Mouse (Mus musculus) cerebellum, postnatal 14 days (tissue): ENCODE results near the gene Trim37.

Experiments
- DNase-seq, 2 experiments: peaks; one replicate each; pipeline ENCODE4 v3.0.0; 2021; ENCODE audit warnings: mixed read lengths in 2 of 2

The Trim37 gene

DNA sequence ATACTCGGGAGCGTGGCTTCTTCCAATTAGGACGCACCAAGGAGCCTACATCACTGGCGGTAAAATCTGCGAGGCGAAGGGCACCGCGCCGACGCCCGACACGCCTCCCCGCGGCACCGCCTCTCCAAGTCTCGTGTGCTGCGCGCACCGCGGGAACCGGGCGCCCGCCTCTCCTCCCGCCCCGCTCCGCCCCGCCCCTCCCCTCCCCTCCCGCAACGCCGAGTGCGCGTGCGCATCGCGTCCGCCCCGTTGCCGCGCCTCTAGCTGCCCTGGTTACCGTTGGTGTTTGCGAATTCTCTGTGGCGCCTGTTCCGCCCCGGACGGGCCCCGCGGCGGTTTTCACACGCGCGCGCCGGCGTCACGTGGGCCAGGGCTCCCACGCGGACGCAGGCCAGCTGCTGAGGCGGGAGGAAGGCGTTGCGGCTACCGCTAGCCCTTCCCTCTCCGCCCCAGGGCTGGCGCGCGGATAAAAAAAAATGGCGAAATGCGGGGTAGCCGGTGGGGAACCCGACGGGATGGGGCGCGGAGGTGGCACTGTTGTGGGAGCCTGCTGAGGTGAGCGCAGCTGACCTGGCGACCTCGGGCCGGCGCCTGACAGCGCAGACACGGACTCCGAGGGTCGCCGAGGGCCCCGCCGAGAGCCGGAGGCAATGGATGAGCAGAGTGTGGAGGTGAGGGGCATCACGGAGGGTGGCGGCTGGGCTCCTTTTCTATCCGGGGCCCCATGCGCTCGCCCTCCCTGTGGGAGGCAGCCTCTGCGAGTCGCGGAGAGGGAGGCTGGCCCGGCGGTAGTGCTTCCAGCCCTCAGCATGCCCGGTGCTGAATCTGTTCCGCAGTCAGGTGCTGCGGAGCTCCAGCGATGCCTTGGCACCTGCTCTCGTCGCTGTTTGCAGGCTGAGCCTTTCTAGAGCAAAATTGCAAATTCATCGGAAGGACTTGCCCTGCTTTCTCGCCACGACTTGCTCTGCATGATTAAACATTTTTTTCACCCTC is at the start of gene Trim37:
Gene Trim37, plus strand, starts transcription at position 254 of the 993 bp plus-strand sequence.
- peak; percentile 88 to 89 for DNase-seq

DNA sequence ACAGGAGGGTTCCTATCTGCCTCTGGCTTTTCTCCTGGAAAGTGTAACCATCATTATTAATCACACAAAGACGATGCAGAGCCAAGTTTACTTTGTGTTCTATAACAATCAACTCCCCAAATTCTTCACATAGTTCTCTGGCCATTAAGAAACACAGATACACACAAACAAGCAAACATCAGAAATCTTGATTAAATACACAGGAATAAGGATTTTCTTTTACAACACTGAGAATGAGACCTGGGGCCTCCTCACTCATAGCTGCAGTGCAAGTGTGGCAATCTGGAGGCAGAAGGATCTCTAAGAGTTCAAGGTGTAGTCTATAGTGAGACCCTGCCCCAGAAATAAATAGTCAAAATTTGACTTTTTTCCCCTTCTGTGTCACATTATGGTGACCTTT is 43.2 kb upstream of the Trim37 start:
- DNase-seq, result no peak

DNA sequence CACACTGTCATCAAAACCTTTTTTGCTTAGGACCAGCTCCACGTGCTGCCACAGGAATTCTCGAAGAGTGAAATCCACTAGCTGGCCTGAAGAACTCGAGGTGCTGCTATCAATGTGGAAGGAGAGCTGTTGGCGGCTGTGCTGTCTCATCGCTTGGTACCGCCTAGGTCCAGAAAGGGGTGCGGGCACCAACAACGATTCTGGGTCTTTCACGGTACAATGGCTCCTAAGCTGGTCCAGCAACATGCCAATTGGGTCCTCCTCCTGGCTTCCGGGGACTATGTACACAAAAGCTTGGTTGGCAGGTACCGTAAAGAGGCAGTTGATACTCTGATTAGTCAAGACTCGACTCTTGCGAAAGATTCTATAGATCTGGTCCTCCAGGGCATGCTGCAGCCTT is 41.4 kb upstream of the Trim37 start:
- no peak for DNase-seq

DNA sequence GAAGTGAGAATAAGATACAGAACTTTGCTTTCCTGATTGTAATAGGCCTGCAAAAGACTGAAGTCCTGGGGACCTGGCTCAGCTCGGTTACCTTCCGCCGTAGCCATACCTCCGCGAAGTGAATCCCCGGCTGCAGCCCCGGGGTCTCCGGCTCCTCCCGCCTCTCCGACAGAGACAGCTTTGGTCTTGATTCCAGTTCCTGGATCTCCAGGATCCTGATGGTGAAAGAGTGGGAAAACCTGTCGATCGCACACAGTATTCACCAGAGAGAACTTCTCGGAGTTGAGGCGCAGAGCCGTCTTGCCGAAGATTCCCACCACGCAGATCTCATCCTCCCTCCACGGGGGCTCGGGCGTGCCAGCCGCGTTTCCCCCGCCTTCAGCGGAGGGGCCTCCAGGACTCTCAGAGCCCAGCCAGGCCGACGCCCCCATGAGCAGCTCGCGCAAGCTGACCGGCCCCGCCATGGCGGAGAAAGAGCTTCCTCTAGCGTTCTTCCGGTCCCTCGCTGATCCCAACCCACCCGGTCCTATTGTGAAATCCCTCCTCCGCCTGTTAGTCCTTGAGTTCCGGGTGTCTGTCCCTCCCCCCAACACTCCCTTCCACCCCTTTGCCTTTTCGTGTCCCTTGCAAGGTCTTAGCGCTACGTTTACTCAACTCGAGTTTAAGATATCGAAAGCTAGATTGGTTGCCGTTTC is 40.4 kb upstream of the Trim37 start, which contains the start of gene Smg8:
Gene Smg8, minus strand, starts transcription at position 485 of the 695 bp plus-strand sequence.
- DNase-seq, result peak; percentile 84 to 85

DNA sequence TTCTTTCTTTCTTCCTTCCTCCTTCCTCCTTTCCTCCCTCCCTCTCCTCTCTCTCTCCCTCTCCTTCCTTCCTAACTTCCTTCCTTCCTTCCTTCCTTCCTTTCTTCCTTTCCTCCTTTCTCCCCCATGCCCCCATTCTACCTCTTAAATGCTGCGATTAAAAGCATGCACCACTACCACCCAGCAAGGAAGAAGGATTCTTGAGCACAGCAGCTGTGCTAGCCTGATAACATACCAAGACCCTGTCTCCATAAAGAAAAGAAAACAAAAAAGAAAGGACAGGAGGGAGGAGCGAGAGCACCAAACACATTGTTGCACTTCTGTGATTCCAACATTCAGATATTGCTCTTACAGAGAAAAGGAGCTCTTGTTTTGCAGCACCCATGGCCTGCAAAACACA is 39.7 kb upstream of the Trim37 start:
- no peak for DNase-seq

DNA sequence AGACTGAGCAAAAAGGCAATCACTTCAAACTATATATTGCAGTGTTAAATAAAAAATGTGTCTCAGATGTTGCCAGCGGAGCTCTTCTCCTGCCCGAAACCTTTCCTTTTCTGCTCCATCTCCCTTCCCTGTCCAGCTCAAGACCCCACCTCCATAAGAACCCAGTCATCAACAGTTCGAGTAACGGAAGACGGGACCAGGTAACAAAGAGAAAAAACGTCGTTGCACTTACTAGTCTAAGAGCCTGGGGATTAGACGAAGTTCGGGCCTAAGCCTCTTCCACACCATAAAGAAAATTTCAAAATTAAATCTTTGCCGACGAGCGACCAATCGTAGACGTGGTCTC is 18.5 kb upstream of the Trim37 start, which contains the start of gene Prr11:
Gene Prr11, minus strand, starts transcription at position 300 of the 346 bp plus-strand sequence.
- DNase-seq, result no peak

DNA sequence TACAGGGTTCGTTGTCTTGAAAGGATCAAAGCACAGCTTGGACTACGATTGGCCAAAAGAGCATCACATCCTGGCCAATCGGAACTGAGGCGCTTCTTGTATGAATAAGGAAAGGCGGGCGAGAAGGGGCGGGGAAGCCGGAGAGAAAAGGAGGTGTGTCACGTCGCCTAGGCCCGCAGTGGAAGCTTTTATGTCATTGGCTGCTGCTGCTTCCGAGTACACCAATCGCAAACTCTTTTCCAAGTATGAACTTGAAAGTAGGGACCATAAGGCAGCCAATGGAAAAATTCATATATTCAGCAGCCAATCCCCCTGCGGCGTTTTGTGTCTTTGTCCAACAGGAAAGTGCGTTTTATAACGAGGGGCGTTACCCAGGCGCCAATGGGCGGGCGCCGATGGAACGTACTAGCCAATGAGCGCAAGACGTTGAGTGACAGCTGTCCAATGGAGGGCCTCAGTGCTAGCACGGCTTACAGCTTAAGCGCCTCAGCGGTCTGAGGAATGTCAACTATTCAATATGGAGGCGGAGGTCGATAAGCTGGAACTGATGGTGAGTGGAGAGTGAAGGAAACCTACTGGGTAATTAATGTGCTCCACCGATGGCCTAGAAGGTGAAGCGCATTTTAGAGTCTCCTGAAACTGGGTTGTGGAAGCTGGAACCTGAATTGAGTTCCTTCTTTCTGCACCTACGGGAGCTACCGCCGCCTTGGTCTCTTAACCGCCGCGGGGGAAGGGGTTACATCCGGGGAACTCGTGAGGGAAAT is 17.9 kb upstream of the Trim37 start, which contains the start of gene Ska2:
Gene Ska2, plus strand, starts transcription at position 480 of the 764 bp plus-strand sequence.
- DNase-seq, result peak; percentile 98

DNA sequence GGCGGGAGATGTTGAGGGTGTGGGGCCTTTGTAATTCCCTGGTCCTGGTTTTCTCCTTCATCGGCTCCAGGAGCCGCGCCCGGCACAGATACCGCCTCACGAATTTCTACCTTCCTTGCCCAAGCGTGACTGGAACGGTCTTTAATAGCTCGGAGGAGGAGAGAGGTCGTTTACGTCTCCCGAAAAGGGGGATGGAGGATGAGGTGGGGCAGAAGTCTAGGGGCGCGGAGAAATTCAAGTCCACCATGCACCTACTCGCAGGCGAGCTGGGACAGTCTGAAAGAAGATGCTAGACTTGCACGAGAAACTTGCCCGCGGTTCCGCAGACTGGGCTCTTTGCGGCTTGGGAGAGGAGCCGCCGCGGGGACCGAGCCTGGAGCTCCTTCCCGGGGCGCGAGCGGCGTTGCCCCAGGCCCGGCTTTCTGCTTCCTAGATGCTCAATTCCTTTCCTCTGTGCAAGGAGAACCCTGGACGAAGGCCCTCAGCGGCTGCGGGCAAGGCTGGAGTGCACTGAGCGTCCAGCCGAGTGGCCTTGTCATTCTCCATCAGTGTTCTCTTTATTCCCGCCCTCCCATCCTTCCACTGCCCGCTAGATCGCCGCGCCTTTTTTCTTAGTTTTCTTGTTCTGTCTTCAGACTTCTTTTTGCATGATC is 17.2 kb upstream of the Trim37 start:
- DNase-seq, result peak; percentile 33 to 36

DNA sequence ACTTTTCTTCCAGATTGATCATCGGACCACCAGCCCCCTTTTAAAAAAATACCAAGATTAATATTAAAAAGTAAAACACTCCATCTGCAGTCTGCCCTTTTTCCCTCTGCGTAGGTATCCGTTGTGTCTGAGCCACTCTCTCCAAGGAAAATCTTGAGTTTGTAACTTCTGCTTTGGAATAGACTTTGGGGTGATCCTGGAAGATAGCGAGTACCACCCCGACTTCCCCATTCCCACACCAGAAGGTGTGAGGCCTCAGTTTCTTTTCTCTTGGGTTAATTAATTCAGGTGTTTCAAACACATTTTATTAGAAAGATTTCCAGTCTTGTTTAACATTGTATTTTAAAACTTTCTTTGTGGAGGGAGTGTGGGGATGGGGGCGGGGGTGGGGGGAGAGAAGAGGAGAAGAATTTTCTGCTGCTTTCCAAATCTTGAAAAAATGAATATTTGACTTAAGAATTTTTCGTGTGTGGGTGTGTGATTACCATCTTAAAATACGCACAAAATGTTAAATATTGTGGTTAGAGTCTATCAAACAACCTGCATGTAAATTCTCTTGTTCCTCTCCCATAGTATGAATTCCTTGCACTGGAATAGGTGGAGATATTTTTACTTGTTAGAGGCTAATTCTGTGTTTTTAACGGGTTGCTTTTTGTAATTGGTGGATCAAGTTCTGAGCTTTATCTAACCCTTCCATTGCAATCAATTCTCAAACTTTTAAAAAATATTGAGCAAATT is 16.5 kb upstream of the Trim37 start:
- no peak for DNase-seq

DNA sequence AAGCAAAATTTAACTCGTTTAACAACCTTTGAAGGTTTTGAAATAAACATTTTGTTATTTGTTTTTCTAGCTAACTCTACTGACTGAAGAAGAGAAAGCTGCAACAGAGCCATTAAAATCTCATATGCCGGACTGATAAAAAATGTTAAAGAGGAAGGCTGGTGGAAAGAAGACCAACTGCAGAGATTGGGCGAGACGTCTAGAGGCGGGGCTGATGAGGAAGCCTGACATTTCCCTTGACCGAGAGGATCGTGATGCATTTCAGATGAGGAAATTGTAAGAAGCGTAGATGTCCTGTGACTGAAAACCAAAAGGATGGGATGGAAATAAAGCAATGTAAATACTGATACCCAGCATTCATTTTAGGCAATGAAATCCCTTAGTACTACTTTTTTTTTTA is 5.0 kb upstream of the Trim37 start:
- no peak for DNase-seq

DNA sequence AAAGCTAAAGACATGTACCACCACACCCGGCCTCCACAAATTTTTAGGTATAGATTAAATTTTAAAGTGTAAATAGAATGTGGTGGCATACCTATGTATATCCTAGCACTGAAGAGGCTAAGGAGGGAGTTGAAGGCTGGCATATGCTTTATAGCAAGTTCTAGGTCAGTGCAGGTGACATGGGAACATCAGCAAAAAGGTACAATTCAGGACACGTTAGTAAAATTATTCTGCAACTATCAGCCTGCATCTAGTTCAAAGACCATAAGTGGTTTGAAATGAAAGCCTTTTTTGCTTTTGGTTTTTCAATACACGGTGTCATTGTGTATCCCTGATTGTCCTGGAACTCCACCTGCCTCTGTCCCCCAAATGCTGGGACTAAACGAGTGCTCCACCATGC is 1.3 kb upstream of the Trim37 start:
- no peak for DNase-seq

DNA sequence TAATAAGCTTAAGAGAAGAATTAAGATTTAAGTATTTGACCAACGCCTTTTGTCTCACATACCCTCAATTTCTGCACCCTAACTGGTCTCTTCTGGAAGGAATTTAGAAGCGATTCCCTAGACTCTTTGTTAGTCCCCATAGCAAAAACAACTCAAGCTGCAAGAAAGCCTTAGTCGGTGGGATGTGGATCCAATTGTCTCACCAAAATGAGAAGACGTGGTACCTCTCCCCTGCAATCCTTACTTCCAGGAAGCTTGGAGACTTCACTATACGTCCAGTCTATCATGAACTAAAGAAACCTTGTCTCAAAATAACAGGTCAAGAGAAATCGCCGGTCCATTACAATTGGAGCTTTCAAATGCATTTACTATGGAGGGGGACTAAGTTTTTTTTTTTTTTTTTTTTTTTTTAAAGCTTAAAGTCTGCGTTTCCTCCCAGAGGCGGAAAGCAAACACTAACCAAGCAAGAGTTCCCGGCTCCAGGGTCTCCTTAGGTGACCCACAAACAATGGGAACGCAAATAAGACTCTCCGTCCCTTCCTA is 525 bp upstream of the Trim37 start:
- peak in 1 of 2 experiments; percentile 17 for DNase-seq

DNA sequence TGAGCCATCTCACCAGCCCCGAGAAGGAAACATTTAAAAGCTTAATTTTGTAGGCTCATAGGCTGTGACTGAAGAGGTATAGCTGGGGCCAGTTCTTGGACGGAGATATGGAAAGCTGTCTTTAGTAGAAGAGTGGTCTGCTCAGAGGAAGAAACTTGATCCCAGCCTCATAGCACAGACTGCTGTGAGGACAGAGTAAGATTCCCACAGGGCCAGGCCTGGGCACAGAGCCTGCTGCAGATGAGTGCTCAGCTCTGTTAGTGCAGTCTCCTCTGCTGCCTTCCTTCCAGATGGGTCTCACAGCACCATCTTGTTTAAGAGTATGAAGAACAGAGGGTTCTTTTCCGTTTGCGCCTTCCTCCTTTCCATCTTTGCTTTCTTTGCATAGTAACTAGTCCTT is 9.4 kb downstream of the Trim37 start:
- no peak for DNase-seq

DNA sequence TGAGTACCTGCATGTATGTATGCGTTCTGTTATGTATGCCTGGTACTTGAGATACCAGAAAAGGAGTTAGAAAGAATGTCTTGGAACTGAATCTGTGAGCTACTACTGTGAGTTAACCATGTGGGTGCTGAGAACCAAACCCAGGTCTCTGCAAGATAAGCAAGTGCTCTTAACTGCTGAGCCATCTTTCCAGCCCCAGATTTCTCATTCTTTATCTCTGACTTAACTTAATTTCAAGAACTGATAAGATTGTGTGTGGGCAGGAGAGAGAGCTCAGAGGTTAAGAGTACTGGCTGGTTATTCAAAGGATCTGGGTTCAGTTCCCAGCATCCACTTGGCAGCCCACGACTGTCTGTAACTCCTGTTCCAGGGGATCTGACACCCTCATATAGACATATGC is 31.1 kb downstream of the Trim37 start:
- no peak for DNase-seq

DNA sequence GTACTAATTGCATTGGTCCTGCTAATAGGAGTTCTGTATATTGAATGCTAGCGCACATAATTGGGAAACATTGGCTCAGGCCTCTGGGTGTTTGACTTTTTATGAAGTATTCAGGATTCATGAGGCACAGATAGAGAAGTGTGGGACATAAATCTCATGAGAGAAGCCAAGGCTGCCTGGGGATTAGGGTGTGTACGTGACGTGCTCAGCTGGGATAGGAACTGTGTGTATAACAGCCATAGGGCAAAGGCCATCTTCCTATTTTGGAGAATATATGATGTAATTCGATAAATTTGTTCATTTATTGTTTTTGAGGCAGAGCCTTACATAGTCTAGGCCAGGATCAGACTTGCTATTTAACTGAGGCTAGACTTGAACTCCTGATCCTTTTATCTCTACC is 35.8 kb downstream of the Trim37 start:
- DNase-seq, result no peak

DNA sequence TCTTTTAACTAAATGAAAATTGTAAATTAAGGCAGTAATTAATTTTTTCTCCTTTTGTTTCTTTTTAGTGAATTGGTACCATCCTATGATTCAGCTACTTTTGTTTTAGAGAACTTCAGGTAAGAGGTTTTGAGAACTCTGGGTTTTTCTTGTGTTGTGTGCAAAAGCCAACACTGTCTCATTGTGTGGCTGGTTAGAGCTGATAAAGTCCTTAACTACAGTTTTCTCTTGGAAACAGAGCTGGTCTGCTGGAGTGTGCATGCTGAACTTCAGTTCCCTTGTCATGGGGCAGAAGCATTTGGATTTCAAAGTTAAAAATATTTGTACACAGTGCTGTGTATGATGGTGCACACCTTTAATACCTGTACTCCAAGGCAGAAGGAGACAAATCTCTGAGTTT is 36.9 kb downstream of the Trim37 start:
- no peak for DNase-seq

DNA sequence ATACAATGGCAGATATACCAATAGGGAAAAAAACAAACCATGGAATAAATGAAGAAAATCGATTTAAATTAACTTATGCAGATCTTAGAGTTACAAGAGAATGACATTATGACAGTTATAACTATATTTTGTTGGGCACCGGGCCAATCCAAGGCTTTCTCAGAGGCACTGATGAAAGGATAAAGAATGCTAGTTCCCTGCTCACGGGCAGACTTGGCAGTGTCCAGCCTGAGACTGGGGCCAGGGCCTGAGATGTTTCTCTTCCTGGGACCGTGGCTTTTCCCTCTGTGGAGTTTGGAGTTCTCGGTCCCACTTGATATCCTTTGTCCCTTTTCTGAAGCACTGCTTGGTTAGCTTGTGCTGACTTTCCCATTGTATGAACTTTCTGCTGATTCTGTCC is 46.7 kb downstream of the Trim37 start:
- peak in 1 of 2 experiments; percentile 3 for DNase-seq

DNA sequence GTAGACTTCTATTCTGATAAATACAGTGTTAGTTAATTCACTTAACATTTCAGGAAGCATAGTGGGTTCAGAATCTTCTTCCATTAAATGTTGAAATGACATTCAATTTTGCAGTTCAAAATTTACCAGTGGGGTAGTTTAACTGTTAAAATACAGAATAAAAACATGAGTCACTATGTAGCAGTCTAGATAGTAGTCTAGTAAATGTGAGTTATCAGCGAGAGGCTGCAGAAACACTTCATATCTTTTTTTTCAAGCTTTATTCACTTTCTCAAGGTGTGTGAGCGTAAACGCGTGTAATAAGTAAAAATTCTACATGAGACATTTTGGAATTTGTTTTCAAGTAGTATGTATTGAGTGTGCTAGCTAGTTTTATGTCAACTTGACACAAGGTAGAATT is 48.2 kb downstream of the Trim37 start:
- no peak for DNase-seq

DNA sequence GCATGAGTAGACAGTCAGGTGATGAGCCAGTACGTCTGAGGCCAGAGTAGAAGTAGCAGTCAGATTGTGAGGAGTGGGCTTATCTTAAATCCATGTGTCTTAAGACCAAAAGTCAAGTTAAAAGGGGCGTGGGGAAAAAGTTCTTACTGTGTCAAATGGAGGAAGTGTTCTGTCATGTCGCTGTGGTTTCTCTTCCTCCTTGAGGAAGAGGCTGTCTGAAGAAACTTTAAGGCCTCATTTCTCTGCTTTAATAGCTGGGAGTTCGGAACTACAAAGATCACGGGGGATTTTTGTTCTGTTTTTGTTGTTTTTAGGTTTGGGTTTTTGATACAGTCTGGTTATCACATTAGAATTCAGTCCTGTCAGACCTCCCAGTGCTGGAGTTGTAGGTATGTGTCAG is 85.4 kb downstream of the Trim37 start:
- no peak for DNase-seq

DNA sequence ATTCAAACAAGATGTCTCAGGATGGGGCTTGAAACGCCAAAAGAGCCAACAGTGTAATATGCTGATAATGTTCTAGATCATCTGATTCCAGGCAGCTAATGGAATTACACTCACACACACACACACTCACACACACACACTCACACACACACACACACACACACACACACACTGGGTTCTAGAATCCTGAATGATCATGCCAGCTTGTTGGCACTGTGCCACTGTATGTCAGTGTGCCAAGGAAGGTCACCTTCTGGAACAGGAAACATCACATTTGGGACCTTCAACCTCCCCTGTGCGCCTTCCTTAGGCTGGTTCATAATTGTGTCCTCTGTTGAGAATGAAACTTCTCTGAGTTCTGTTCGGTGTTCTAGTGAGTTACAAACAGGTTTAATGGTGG is 95.8 kb downstream of the Trim37 start:
- DNase-seq, result peak; percentile 33 to 62

DNA sequence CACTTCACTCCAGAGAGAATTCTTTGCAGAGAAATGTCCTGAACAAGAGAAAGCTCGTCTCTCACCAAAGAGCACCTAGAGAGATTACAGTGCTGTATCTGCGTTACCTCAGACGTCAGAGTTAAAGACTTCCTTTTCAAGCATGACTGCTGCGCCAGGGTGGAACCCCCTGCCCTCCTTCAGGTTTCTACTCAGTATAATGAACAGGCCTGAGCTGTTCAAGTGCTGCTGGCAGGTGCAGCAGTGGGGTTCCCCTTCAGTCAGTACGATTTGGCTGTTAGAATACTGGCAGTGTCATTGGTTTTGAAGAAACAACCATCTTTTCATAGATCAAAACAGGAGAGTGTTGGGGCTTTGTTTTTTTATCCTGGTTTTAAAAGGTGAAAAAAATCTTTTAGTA is 100.2 kb downstream of the Trim37 start:
- no peak for DNase-seq
